Mouse (Mus musculus): ENCODE measurements around the gene Vasp. TPM values are rescaled to one million over a fixed set of nuclear protein-coding genes. Genes with fewer than 3 reads are reported as not detected.
A peak's percentile ranks its signal among the peaks of the same experiment; 100 is the strongest.

Vasp gene
- polyA plus RNA-seq, 1 experiment from 2014 or later: 85.2 TPM

DNA sequence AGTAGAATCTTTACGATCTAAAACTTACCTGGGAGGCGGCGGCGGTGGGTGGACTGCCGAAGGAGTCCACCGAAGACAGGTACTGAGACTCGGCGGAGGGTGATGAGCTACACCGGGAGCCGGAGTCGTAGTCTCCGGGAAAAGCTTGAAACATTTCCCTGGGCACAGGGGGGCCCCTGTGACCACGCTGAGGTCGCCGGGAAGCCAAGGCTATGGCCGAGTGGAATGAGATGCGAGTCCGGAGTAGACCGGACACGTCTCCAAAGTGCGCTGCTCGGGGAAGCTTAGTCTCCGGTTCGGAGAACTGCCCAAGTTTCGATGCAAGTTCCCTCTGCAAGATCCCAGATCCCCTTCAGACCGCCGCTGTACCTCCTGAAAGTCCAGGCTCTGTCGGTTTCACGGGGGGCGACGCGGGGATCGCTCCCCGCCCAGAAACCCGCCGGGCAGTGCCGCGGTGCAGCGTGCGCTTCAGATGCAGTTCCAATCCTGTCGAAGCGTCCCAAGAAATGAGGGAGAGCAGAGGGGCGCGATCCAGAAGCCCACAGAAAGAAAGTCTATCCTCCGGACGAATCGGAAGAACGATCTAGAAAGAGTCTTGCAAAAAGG is 37.8 kb upstream of the Vasp start:
- H3K4me3 ChIP-seq (replicated peaks): peak overlapping the region; percentile 77
- H3K9me3 ChIP-seq (replicated peaks): no peaks in the 10 kb centered on the region
- peak overlapping the region; percentile 16; the same call in 1 of the 2 replicates for H3K9ac ChIP-seq
- 1% methylated on average over 48 of the region's 48 CpGs for WGBS
- H3K27me3 ChIP-seq: peaks cover 37% of the 10 kb centered on the region
- H3K27ac ChIP-seq (replicated peaks): no peak overlapping the region
- no peak for ATAC-seq (ENCODE audit: insufficient number of reproducible peaks, low FRiP score, low TSS enrichment, low read depth)
- peaks cover 31% of the 10 kb centered on the region for H3K4me1 ChIP-seq
- peak overlapping the region; percentile 97 for H3K4me2 ChIP-seq (replicated peaks)
- no peaks in the 10 kb centered on the region for H3K36me3 ChIP-seq

- Histone ChIP-seq H3K36me3 (no peaks in the 10 kb centered on the region), H3K4me3 (replicated peaks) (peak overlapping the region; percentile 77), H3K4me1 (peaks cover 38% of the 10 kb centered on the region), H3K27ac (replicated peaks) (peak overlapping the region; percentile 87), H3K27me3 (peaks cover 38% of the 10 kb centered on the region), H3K9ac (peak overlapping the region; percentile 35; the same call in 1 of the 2 replicates), H3K9me3 (replicated peaks) (no peaks in the 10 kb centered on the region), H3K4me2 (replicated peaks) (peak overlapping the region; percentile 97)
- WGBS: under 1% methylated on average over 58 of the region's 58 CpGs
- ATAC-seq (ENCODE audit: insufficient number of reproducible peaks, low FRiP score, low TSS enrichment, low read depth): peak; percentile 90
Measured at GRCm38 (mm10) chr7:19308454-19309277, 37.0 kb upstream of the Vasp start.

DNA sequence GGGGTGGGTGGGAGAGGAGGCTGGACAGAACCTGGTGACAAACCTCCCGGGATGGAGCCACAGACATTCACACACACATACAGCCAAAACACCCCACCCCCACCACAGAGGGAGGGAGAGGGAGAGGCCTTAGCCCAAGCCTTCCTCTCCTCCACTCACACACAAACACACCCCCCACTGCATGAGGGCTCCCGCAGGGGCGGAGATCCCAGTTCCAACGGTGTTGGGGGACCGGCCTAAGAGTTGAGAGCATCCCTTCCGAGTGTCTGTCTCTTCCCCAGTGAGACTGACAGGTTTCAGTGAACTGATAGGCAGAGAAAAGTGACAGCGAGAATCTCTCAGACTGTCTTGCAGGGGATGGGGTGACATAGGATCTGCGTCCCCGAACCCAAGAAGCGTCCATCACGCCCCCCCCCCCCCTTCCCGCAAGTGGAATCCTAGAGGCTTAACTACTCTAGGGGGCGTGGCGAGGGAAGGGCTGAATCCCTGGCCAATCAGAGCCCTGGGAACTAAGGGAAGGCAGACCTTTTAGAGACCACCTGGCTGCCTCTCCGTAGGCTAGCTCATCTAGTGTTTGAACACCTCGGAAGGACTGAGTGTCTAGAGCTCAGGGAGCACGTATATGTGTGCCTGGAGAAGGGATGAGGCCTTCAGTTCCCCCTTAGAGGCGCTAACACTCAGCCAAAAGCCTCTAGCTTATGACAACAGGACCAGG is 36.3 kb upstream of the Vasp start:
- peaks cover 41% of the 10 kb centered on the region for H3K4me1 ChIP-seq
- ATAC-seq (ENCODE audit: insufficient number of reproducible peaks, low FRiP score, low TSS enrichment, low read depth): peak; percentile 64
- WGBS: 3% methylated on average over 18 of the region's 18 CpGs
- peak overlapping the region; percentile 87 for H3K27ac ChIP-seq (replicated peaks)
- H3K9ac ChIP-seq: peak overlapping the region; percentile 35
- H3K4me2 ChIP-seq (replicated peaks): peak overlapping the region; percentile 97
- peak overlapping the region; percentile 77 for H3K4me3 ChIP-seq (replicated peaks)
- H3K27me3 ChIP-seq: peaks cover 46% of the 10 kb centered on the region
- no peaks in the 10 kb centered on the region for H3K9me3 ChIP-seq (replicated peaks)
- no peaks in the 10 kb centered on the region for H3K36me3 ChIP-seq

DNA sequence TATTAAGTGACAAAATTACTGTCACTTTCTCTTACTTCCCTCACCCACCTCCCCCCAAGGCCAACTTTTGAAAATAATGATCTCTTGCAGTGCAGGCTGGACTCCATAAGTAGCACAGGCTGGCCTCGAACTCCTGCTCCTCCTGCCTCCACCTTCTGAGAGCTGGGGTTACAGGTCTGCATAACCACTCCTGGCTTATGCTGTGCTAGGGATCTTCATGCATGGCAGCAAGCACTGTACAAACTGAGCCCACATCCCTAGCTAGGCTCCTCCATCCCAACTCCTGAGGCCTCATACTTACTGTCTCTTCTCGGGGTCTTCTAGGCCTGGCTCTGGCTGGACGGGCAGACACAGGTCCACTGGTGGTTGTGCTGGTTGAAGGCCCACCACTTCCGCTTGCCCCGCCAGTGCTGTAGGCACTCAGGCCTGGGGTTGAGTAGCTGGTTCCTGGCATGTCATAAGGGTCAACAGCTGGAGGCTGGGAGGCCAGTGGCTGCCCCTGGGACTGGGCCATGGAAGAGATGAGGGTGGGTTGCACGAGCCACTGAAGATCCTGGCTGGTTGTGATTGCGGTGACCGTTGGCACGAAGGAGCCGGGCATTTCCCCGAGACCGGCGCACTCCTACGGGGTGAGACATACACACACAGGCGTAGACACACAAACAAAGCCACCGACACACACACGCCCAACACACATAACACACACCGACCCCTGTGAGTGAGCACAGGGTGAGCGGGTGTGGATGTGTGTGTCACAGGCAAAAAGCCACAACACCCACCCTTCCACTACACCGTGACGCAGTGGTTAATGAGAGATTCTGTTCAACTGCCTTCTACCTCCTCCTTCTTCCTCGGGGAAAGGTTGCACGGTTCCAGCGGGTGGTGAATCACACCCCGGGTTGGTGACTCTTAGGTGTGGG is 35.5 kb upstream of the Vasp start:
- Histone ChIP-seq H3K9me3 (replicated peaks) (no peaks in the 10 kb centered on the region), H3K4me3 (replicated peaks) (peak overlapping the region; percentile 77; the same call in 1 of the 2 replicates), H3K4me2 (replicated peaks) (peak overlapping the region; percentile 97; the same call in 1 of the 2 replicates), H3K4me1 (peaks cover 41% of the 10 kb centered on the region), H3K27ac (replicated peaks) (no peak overlapping the region), H3K27me3 (peaks cover 54% of the 10 kb centered on the region), H3K9ac (no peak overlapping the region), H3K36me3 (no peaks in the 10 kb centered on the region)
- WGBS: 67% methylated on average over 25 of the region's 25 CpGs
- no peak for ATAC-seq (ENCODE audit: insufficient number of reproducible peaks, low FRiP score, low TSS enrichment, low read depth)

GRCm38 (mm10) chr7:19305796-19306765 is 34.5 kb upstream of the Vasp start:
- no peak overlapping the region for H3K27ac ChIP-seq (replicated peaks)
- H3K27me3 ChIP-seq: peaks cover 63% of the 10 kb centered on the region
- no peak overlapping the region for H3K4me2 ChIP-seq (replicated peaks)
- no peaks in the 10 kb centered on the region for H3K9me3 ChIP-seq (replicated peaks)
- H3K4me3 ChIP-seq (replicated peaks): 0 out of 2 replicates have a peak overlapping the region, but pooled peaks have one; percentile 32
- H3K36me3 ChIP-seq: no peaks in the 10 kb centered on the region
- H3K9ac ChIP-seq: no peak overlapping the region
- no peak for ATAC-seq (ENCODE audit: insufficient number of reproducible peaks, low FRiP score, low TSS enrichment, low read depth)
- WGBS: 46% methylated on average over 16 of the region's 16 CpGs
- H3K4me1 ChIP-seq: peaks cover 50% of the 10 kb centered on the region

GRCm38 (mm10) chr7:19305413-19305735 is 33.8 kb upstream of the Vasp start:
- ATAC-seq (ENCODE audit: insufficient number of reproducible peaks, low FRiP score, low TSS enrichment, low read depth): no peak
- no peak overlapping the region for H3K9ac ChIP-seq
- H3K9me3 ChIP-seq (replicated peaks): no peaks in the 10 kb centered on the region
- WGBS: 10% methylated on average over 6 of the region's 6 CpGs
- peak overlapping the region; percentile 32; the same call in 1 of the 2 replicates for H3K4me3 ChIP-seq (replicated peaks)
- H3K27me3 ChIP-seq: peaks cover 63% of the 10 kb centered on the region
- no peak overlapping the region for H3K27ac ChIP-seq (replicated peaks)
- 0 out of 2 replicates have a peak overlapping the region, but pooled peaks have one; percentile 52 for H3K4me2 ChIP-seq (replicated peaks)
- H3K4me1 ChIP-seq: peaks cover 47% of the 10 kb centered on the region
- no peaks in the 10 kb centered on the region for H3K36me3 ChIP-seq

- WGBS: 3% methylated on average over 48 of the region's 48 CpGs
- H3K9me3 ChIP-seq (replicated peaks): no peaks in the 10 kb centered on the region
Measured at GRCm38 (mm10) chr7:19304501-19305412, 33.1 kb upstream of the Vasp start.

DNA sequence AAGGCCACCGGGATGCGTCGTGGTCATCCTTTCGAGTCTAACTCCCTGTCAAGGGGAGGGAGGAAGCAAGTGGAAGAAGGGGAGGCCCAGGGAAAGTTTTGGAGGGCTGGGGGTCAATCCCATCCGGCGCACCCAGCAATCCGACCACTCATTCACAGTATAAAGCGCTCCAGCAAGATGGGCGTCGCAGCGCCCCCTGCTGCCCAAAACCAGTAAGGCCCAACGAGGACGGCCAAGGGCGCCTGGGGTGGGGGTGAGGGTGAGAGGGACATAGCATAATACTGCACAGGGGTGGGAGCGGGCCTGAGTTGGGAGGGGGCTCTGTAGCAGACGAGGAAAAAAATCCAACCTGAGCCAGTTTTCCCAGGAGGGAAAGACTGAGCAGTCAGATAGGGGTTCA is 32.2 kb upstream of the Vasp start:
- Histone ChIP-seq H3K4me2 (replicated peaks) (peak overlapping the region; percentile 40), H3K27me3 (peaks cover 63% of the 10 kb centered on the region), H3K27ac (replicated peaks) (no peak overlapping the region), H3K4me3 (replicated peaks) (peak overlapping the region; percentile 32), H3K36me3 (no peaks in the 10 kb centered on the region), H3K4me1 (peaks cover 38% of the 10 kb centered on the region), H3K9ac (0 out of 2 replicates have a peak overlapping the region, but pooled peaks have one; percentile 4), H3K9me3 (replicated peaks) (no peaks in the 10 kb centered on the region)
- no peak for ATAC-seq (ENCODE audit: insufficient number of reproducible peaks, low FRiP score, low TSS enrichment, low read depth)
- WGBS: under 1% methylated on average over 16 of the region's 16 CpGs

More at GRCm38 (mm10) chr7:19304501-19305412, 33.1 kb upstream of the Vasp start:
- Histone ChIP-seq H3K4me3 (replicated peaks) (peak overlapping the region; percentile 32), H3K27me3 (peaks cover 63% of the 10 kb centered on the region), H3K4me2 (replicated peaks) (peak overlapping the region; percentile 52), H3K27ac (replicated peaks) (no peak overlapping the region), H3K36me3 (no peaks in the 10 kb centered on the region), H3K4me1 (peaks cover 45% of the 10 kb centered on the region), H3K9ac (no peak overlapping the region; the same call in 1 of the 2 replicates)
- ATAC-seq (ENCODE audit: insufficient number of reproducible peaks, low FRiP score, low TSS enrichment, low read depth): no peak

DNA sequence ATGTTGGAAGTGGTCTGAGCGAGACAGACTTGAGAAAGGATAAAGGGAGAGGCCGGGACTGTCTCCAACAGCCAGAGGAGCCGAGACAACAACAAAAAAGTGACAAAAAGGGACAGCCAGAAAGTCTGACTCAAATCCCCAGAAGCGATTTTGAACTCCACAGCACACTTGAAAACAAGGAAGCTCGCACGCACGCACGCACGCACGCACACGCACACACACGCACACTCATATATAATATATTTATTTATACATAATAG is 31.4 kb upstream of the Vasp start:
- ATAC-seq (ENCODE audit: insufficient number of reproducible peaks, low FRiP score, low TSS enrichment, low read depth): no peak

More for the DNA sequence above, 31.4 kb upstream of the Vasp start:
- Histone ChIP-seq H3K4me1 (peaks cover 36% of the 10 kb centered on the region), H3K36me3 (no peaks in the 10 kb centered on the region), H3K27me3 (peaks cover 63% of the 10 kb centered on the region), H3K9me3 (replicated peaks) (no peaks in the 10 kb centered on the region), H3K9ac (no peak overlapping the region), H3K27ac (replicated peaks) (no peak overlapping the region), H3K4me3 (replicated peaks) (no peak overlapping the region), H3K4me2 (replicated peaks) (no peak overlapping the region)
- 76% methylated on average over 12 of the region's 12 CpGs for WGBS
